In genomic region chr2:157049831-157050243, GRCm38 (mm10) we compare ENCODE assay signal across 10 mouse cellular contexts. TPM values are rescaled to one million over a fixed set of nuclear protein-coding genes. Genes with fewer than 3 reads are reported as not detected.
DNase-seq lines count a peak whose midpoint lies in the region; ATAC-seq and TF ChIP-seq lines count a peak whose summit lies in the region.
"Had no signal": no experiment of that assay in that cellular context is flagged by ENCODE, and none has a peak within 500 bp of the region (broad histone marks: within the 10 kb centered on the region; RNA-seq: fewer than 3 reads in every experiment).

No protein-coding gene starts in this region.

- H3K27ac ChIP-seq in forebrain, embryonic 11.5 days (ENCODE audit: low read depth, low read length), result peak overlapping the region; percentile 19; the same call in 1 of the 2 replicates
- no peak overlapping the region for H3K27ac ChIP-seq in forebrain, embryonic 10.5 days
- H3K27ac ChIP-seq in cortical plate, adult 2 months (ENCODE audit: insufficient read depth, low read length), result peak overlapping the region; percentile 36; the same call in 1 of the 2 replicates
- H3K27ac ChIP-seq in neural tube, embryonic 13.5 days (replicated peaks), result peak overlapping the region; percentile 91

- no peaks in the 10 kb centered on the region for H3K4me1 ChIP-seq in forebrain, embryonic 11.5 days (replicated peaks; ENCODE audit: control insufficient read depth, insufficient read depth, low read length)
- peaks cover 10% of the 10 kb centered on the region for H3K4me1 ChIP-seq in forebrain, embryonic 10.5 days
- H3K4me1 ChIP-seq in cortical plate, adult 2 months (ENCODE audit: control insufficient read depth, insufficient read depth, low read length), result peaks cover 12% of the 10 kb centered on the region
- peaks cover 55% of the 10 kb centered on the region for H3K4me1 ChIP-seq in neural tube, embryonic 13.5 days (replicated peaks)

- no peaks in the 10 kb centered on the region for H3K27me3 ChIP-seq in forebrain, embryonic 11.5 days (ENCODE audit: control insufficient read depth, insufficient read depth, low read length)
- no peaks in the 10 kb centered on the region for H3K27me3 ChIP-seq in forebrain, embryonic 10.5 days (ENCODE audit: poor library complexity, severe bottlenecking)
- no peaks in the 10 kb centered on the region for H3K27me3 ChIP-seq in neural tube, embryonic 13.5 days

- H3K4me3 ChIP-seq in forebrain, embryonic 11.5 days (ENCODE audit: low read depth, low read length), result no peak overlapping the region
- no peak overlapping the region for H3K4me3 ChIP-seq in forebrain, embryonic 10.5 days
- no peak overlapping the region for H3K4me3 ChIP-seq in cortical plate, adult 2 months (ENCODE audit: insufficient read depth, low read length)
- H3K4me3 ChIP-seq in neural tube, embryonic 13.5 days, result peak overlapping the region; percentile 4; the same call in 1 of the 2 replicates

- no peak overlapping the region for H3K4me2 ChIP-seq in forebrain, embryonic 11.5 days (ENCODE audit: low read depth, low read length, severe bottlenecking)
- peak overlapping the region; percentile 33 for H3K4me2 ChIP-seq in neural tube, embryonic 13.5 days

- no peaks in the 10 kb centered on the region for H3K9me3 ChIP-seq in forebrain, embryonic 11.5 days (ENCODE audit: control insufficient read depth, low read length)
- no peaks in the 10 kb centered on the region for H3K9me3 ChIP-seq in forebrain, embryonic 10.5 days
- H3K9me3 ChIP-seq in neural tube, embryonic 13.5 days, result no peaks in the 10 kb centered on the region

- 67% methylated on average over 8 of the region's 8 CpGs for WGBS in forebrain, embryonic 11.5 days
- WGBS in forebrain, embryonic 10.5 days, result 82% methylated on average over 8 of the region's 8 CpGs
- 28% methylated on average over 8 of the region's 8 CpGs for WGBS in neural tube, embryonic 13.5 days

- no peak overlapping the region for H3K9ac ChIP-seq in forebrain, embryonic 11.5 days (ENCODE audit: low read length)
- H3K9ac ChIP-seq in neural tube, embryonic 13.5 days, result peak overlapping the region; percentile 6; the same call in 1 of the 2 replicates

- DNase-seq in forebrain, embryonic 11.5 days (ENCODE audit: low spot score), result no peak
- no peak for DNase-seq in forebrain, embryonic 10.5 days (ENCODE audit: extremely low spot score, low spot score)
- peak; percentile 61 to 73 for DNase-seq in layer of hippocampus, adult 8-10 months (ENCODE audit: low spot score in 2 of 2)
- no peak for DNase-seq in thymus, postnatal 0 days (ENCODE audit: low spot score)
- DNase-seq in kidney, adult 18-20 months, result no peak
- DNase-seq: gastrocnemius, postnatal 14 days had no signal

- peaks cover 3% of the 10 kb centered on the region for H3K36me3 ChIP-seq in forebrain, embryonic 11.5 days (ENCODE audit: control insufficient read depth, insufficient read depth, low read length)
- H3K36me3 ChIP-seq in forebrain, embryonic 10.5 days (replicated peaks), result peaks cover 100% of the 10 kb centered on the region
- peaks cover 69% of the 10 kb centered on the region for H3K36me3 ChIP-seq in neural tube, embryonic 13.5 days

- no peak for TF ChIP-seq CTCF in cortical plate, adult 2 months (IDR thresholded peaks at IDR 0.05; ENCODE audit: extremely low read depth, insufficient read depth, low read length)

- TF ChIP-seq POLR2A in cortical plate, adult 2 months (IDR thresholded peaks at IDR 0.05; ENCODE audit: extremely low read depth, insufficient read depth, low read length), result no peak

- peak; percentile 36; the same call in 1 of the 2 replicates for ATAC-seq in forebrain, embryonic 11.5 days (replicated peaks; ENCODE audit: low FRiP score)
- ATAC-seq in neural tube, embryonic 13.5 days (ENCODE audit: low read depth), result peak; percentile 91
- no peak for ATAC-seq in erythroblast, adult 5-6 weeks (replicated peaks; ENCODE audit: low FRiP score, poor library complexity, severe bottlenecking)

RNA-seq across cellular contexts. Expression of gene Soga1, which starts 29.2 kb away (rescaled TPM):
- 8.1 and 8.2 TPM in 2 replicates for polyA plus RNA-seq in forebrain, embryonic 11.5 days (2014; fragmentation: Nextera tagmentation; extraction: Ambion mirVana)
- 3.5 and 4.0 TPM in 2 replicates for polyA plus RNA-seq in forebrain, embryonic 10.5 days (2016; fragmentation: Nextera tagmentation; extraction: Ambion mirVana)
- polyA plus RNA-seq in cortical plate, adult 2 months (2012; rRNA removed), result 5.8 and 6.8 TPM in 2 replicates
- 10 to 100 TPM; 30.9 to 38.3 (median 34.4) TPM for total RNA-seq in layer of hippocampus, adult 8-10 months (2022)
- polyA plus RNA-seq in neural tube, embryonic 13.5 days (2015; fragmentation: Nextera tagmentation; extraction: Ambion mirVana), result 4.5 and 5.9 TPM in 2 replicates
- 0.21 and 1.3 TPM in 2 replicates for total RNA-seq in erythroblast, adult 5-6 weeks (2015; ENCODE audit: low replicate concordance)
- 0.56 and 1.1 TPM in 2 replicates for total RNA-seq in erythroblast, adult 5-6 weeks (2017; ENCODE audit: low replicate concordance)
- polyA plus RNA-seq in thymus, postnatal 0 days (2015; fragmentation: Nextera tagmentation; extraction: Ambion mirVana), result 0.57 TPM in 2 replicates

RNA-seq across cellular contexts. Expression of gene Tldc2, which starts 37.0 kb away (rescaled TPM):
- not detected in 2 replicates for polyA plus RNA-seq in forebrain, embryonic 11.5 days (2014; fragmentation: Nextera tagmentation; extraction: Ambion mirVana)
- polyA plus RNA-seq in forebrain, embryonic 10.5 days (2016; fragmentation: Nextera tagmentation; extraction: Ambion mirVana), result not detected in 2 replicates
- not detected in 2 replicates for polyA plus RNA-seq in cortical plate, adult 2 months (2012; rRNA removed)
- total RNA-seq in layer of hippocampus, adult 8-10 months (2022), result not detected
- not detected in 2 replicates for polyA plus RNA-seq in neural tube, embryonic 13.5 days (2015; fragmentation: Nextera tagmentation; extraction: Ambion mirVana)
- total RNA-seq in erythroblast, adult 5-6 weeks (2015; ENCODE audit: low replicate concordance), result not detected in 2 replicates
- total RNA-seq in erythroblast, adult 5-6 weeks (2017; ENCODE audit: low replicate concordance), result not detected in 2 replicates
- not detected in 2 replicates for polyA plus RNA-seq in thymus, postnatal 0 days (2015; fragmentation: Nextera tagmentation; extraction: Ambion mirVana)
- total RNA-seq: gastrocnemius, postnatal 14 days; left cerebral cortex, adult 8-10 months had no signal

RNA-seq across cellular contexts. Expression of gene Dsn1, which starts 42.9 kb away (rescaled TPM):
- 59.1 and 64.4 TPM in 2 replicates for polyA plus RNA-seq in forebrain, embryonic 11.5 days (2014; fragmentation: Nextera tagmentation; extraction: Ambion mirVana)
- 58.0 and 59.1 TPM in 2 replicates for polyA plus RNA-seq in forebrain, embryonic 10.5 days (2016; fragmentation: Nextera tagmentation; extraction: Ambion mirVana)
- 5.4 and 5.8 TPM in 2 replicates for polyA plus RNA-seq in cortical plate, adult 2 months (2012; rRNA removed)
- total RNA-seq in layer of hippocampus, adult 8-10 months (2022), result 1 to 10 TPM; 4.5 to 6.3 (median 5.3) TPM
- polyA plus RNA-seq in neural tube, embryonic 13.5 days (2015; fragmentation: Nextera tagmentation; extraction: Ambion mirVana), result 9.9 and 10.3 TPM in 2 replicates
- total RNA-seq in erythroblast, adult 5-6 weeks (2015; ENCODE audit: low replicate concordance), result 12.3 and 14.8 TPM in 2 replicates
- total RNA-seq in erythroblast, adult 5-6 weeks (2017; ENCODE audit: low replicate concordance), result 21.2 TPM in 2 replicates
- 30.9 and 31.3 TPM in 2 replicates for polyA plus RNA-seq in thymus, postnatal 0 days (2015; fragmentation: Nextera tagmentation; extraction: Ambion mirVana)

RNA-seq across cellular contexts. Expression of gene Ndrg3, which starts 58.0 kb away (rescaled TPM):
- polyA plus RNA-seq in forebrain, embryonic 11.5 days (2014; fragmentation: Nextera tagmentation; extraction: Ambion mirVana), result 51.1 and 51.5 TPM in 2 replicates
- polyA plus RNA-seq in forebrain, embryonic 10.5 days (2016; fragmentation: Nextera tagmentation; extraction: Ambion mirVana), result 44.6 and 46.4 TPM in 2 replicates
- polyA plus RNA-seq in cortical plate, adult 2 months (2012; rRNA removed), result 585 and 611 TPM in 2 replicates
- 100 to 1,000 TPM; 385 to 449 (median 420) TPM for total RNA-seq in layer of hippocampus, adult 8-10 months (2022)
- polyA plus RNA-seq in neural tube, embryonic 13.5 days (2015; fragmentation: Nextera tagmentation; extraction: Ambion mirVana), result 85.3 and 88.0 TPM in 2 replicates
- total RNA-seq in erythroblast, adult 5-6 weeks (2015; ENCODE audit: low replicate concordance), result 15.3 and 15.6 TPM in 2 replicates
- 9.2 and 10.3 TPM in 2 replicates for total RNA-seq in erythroblast, adult 5-6 weeks (2017; ENCODE audit: low replicate concordance)
- polyA plus RNA-seq in thymus, postnatal 0 days (2015; fragmentation: Nextera tagmentation; extraction: Ambion mirVana), result 125 and 141 TPM in 2 replicates

Comparison
In these comparisons a context has a peak if more than half of its experiments do, and no peak if none do; other contexts are left out.
1. DNase-seq: peak in layer of hippocampus, adult 8-10 months (2 of 2); none in forebrain, embryonic 11.5 days (single experiment), forebrain, embryonic 10.5 days (single experiment), thymus, postnatal 0 days (single experiment) and kidney, adult 18-20 months (single experiment).